Mouse (Mus musculus) heart, embryonic 14.5 days (tissue): ENCODE results near the gene Ncoa1. TPM values are rescaled to one million over a fixed set of nuclear protein-coding genes. Genes with fewer than 3 reads are reported as not detected.

ENCODE experiments used
- ATAC-seq: fragments of 200-750 bp; cut with Nextera tagmentation; 2 replicates; pipeline ENCODE4 v1.8.0; 2017; ENCODE audit warnings: low read depth, moderate TSS enrichment; ENCODE audit not compliant: insufficient number of reproducible peaks, insufficient read depth, low FRiP score
- H3K27ac ChIP-seq, 2 experiments: fragments of 200-500 bp in 1 of 2; fragments of 300-500 bp in 1 of 2; sonication (generic) in 1 of 2; replicated peaks in 1 of 2; 2 replicates each; pipeline ENCODE4 v1.5.1; 2012 to 2014; ENCODE audit warnings: low read depth in 2 of 2, low read length in 2 of 2, control low read depth in 1 of 2, mild to moderate bottlenecking in 1 of 2, mixed read lengths in 1 of 2; ENCODE audit not compliant: control insufficient read depth in 1 of 2, insufficient read depth in 1 of 2
- H3K27me3 ChIP-seq: fragments of 300-500 bp; sonication (generic); 2 replicates; pipeline ENCODE4 v1.6.1; 2014; ENCODE audit warnings: mild to moderate bottlenecking, low read length, control low read depth; ENCODE audit not compliant: control insufficient read depth, insufficient read depth
- H3K36me3 ChIP-seq: fragments of 300-500 bp; sonication (generic); 2 replicates; pipeline ENCODE4 v1.6.1; 2014; ENCODE audit warnings: mild to moderate bottlenecking, control low read depth, low read length, mixed read lengths; ENCODE audit not compliant: control insufficient read depth, insufficient read depth
- H3K4me1 ChIP-seq, 2 experiments: fragments of 200-500 bp in 1 of 2; fragments of 300-500 bp in 1 of 2; sonication (generic) in 1 of 2; 2 replicates each; pipeline ENCODE4 v1.6.1; 2012 to 2014; ENCODE audit warnings: low read length in 2 of 2, control low read depth in 1 of 2, mixed read lengths in 1 of 2; ENCODE audit not compliant: control insufficient read depth in 2 of 2, insufficient read depth in 2 of 2
- H3K4me2 ChIP-seq: fragments of 300-500 bp; sonication (generic); 2 replicates; pipeline ENCODE4 v1.6.1; 2014; ENCODE audit warnings: mild to moderate bottlenecking, low read length
- H3K4me3 ChIP-seq, 2 experiments: fragments of 200-500 bp in 1 of 2; fragments of 300-500 bp in 1 of 2; sonication (generic) in 1 of 2; 2 replicates each; pipeline ENCODE4 v1.5.1; 2012 to 2014; ENCODE audit warnings: low read length in 2 of 2, mild to moderate bottlenecking in 2 of 2, control low read depth in 1 of 2, low read depth in 1 of 2, moderate library complexity in 1 of 2; ENCODE audit not compliant: control insufficient read depth in 1 of 2, insufficient read depth in 1 of 2
- H3K9ac ChIP-seq: fragments of 300-500 bp; sonication (generic); 2 replicates; pipeline ENCODE4 v1.6.1; 2014; ENCODE audit warnings: mild to moderate bottlenecking, low read length
- H3K9me3 ChIP-seq: fragments of 300-500 bp; sonication (generic); 2 replicates; pipeline ENCODE4 v1.6.1; 2016; ENCODE audit warnings: low read length, control low read depth; ENCODE audit not compliant: control insufficient read depth
- WGBS: fragments of 180-500 bp; shearing (Covaris S2); extraction: QIAGEN DNeasy Blood & Tissue Kit; methylation state at CpG from one replicate; pipeline ENCODE4 v1.1.7; 2014; 5-methylcytosine and 5-hydroxymethylcytosine counted together
- polyA plus RNA-seq: library from polyadenylated mRNA; unstranded; fragments of >200 nt; fragmentation: Nextera tagmentation; extraction: Ambion mirVana; gene quantifications from 2 replicates; pipeline ENCODE4 v1.2.1, GENCODE M21; 2014

The Ncoa1 gene
- polyA plus RNA-seq, 1 experiment from 2014 or later = 14.7 TPM

GRCm38 (mm10) chr12:4392590-4392989 lies 84.4 kb downstream of the Ncoa1 start:
- H3K4me2 ChIP-seq = no peak overlapping the region
- no peaks in the 10 kb centered on the region for H3K36me3 ChIP-seq
- no peak for ATAC-seq
- H3K4me1 ChIP-seq = peaks cover 4 to 17% of the 10 kb centered on the region in 2 experiments
- H3K4me3 ChIP-seq = no peak overlapping the region
- H3K9ac ChIP-seq = no peak overlapping the region
- 58% methylated on average over 2 of the region's 2 CpGs for WGBS
- H3K27me3 ChIP-seq = no peaks in the 10 kb centered on the region
- H3K27ac ChIP-seq = no peak overlapping the region
- no peaks in the 10 kb centered on the region for H3K9me3 ChIP-seq

GRCm38 (mm10) chr12:4392074-4392473 lies 84.9 kb downstream of the Ncoa1 start:
- no peak overlapping the region for H3K4me3 ChIP-seq
- H3K9me3 ChIP-seq = no peaks in the 10 kb centered on the region
- no peaks in the 10 kb centered on the region for H3K27me3 ChIP-seq
- 29% methylated on average over 3 of the region's 3 CpGs for WGBS
- H3K9ac ChIP-seq = no peak overlapping the region
- H3K4me1 ChIP-seq = peaks cover 4 to 17% of the 10 kb centered on the region in 2 experiments
- peak; percentile 77 for ATAC-seq
- no peaks in the 10 kb centered on the region for H3K36me3 ChIP-seq
- H3K27ac ChIP-seq = no peak overlapping the region
- no peak overlapping the region for H3K4me2 ChIP-seq

- no peak overlapping the region for H3K4me3 ChIP-seq
- no peak overlapping the region for H3K27ac ChIP-seq
- H3K4me1 ChIP-seq = peaks cover 4 to 17% of the 10 kb centered on the region in 2 experiments
- H3K9ac ChIP-seq = no peak overlapping the region
- no peak overlapping the region for H3K4me2 ChIP-seq
- no peaks in the 10 kb centered on the region for H3K36me3 ChIP-seq
- WGBS = 53% methylated on average over 4 of the region's 4 CpGs
- H3K27me3 ChIP-seq = no peaks in the 10 kb centered on the region
- no peak for ATAC-seq
- H3K9me3 ChIP-seq = no peaks in the 10 kb centered on the region
Measured at GRCm38 (mm10) chr12:4391256-4391655, 85.7 kb downstream of the Ncoa1 start.

GRCm38 (mm10) chr12:4390721-4391120 lies 86.3 kb downstream of the Ncoa1 start:
- H3K27me3 ChIP-seq = no peaks in the 10 kb centered on the region
- peaks cover 4 to 17% of the 10 kb centered on the region in 2 experiments for H3K4me1 ChIP-seq
- no peak overlapping the region for H3K4me2 ChIP-seq
- no peak for ATAC-seq
- H3K27ac ChIP-seq = peak overlapping the region in 1 of 2 experiments; percentile 36; a peak in 1 of 4 replicates
- no peak overlapping the region for H3K4me3 ChIP-seq
- no peaks in the 10 kb centered on the region for H3K9me3 ChIP-seq
- WGBS = 50% methylated on average over 5 of the region's 5 CpGs
- H3K9ac ChIP-seq = no peak overlapping the region
- H3K36me3 ChIP-seq = no peaks in the 10 kb centered on the region

GRCm38 (mm10) chr12:4386077-4386719 lies 90.8 kb downstream of the Ncoa1 start:
- 85% methylated on average over 3 of the region's 3 CpGs for WGBS
- Histone ChIP-seq H3K4me2 (no peak overlapping the region), H3K27me3 (no peaks in the 10 kb centered on the region), H3K9ac (no peak overlapping the region), H3K36me3 (no peaks in the 10 kb centered on the region), H3K4me3 (no peak overlapping the region), H3K27ac (no peak overlapping the region), H3K9me3 (no peaks in the 10 kb centered on the region), H3K4me1 (peaks cover under 1 to 4% of the 10 kb centered on the region in 2 experiments; a peak in 3 of 4 replicates)
- no peak for ATAC-seq

GRCm38 (mm10) chr12:4383061-4383460 lies 93.9 kb downstream of the Ncoa1 start:
- Histone ChIP-seq H3K27me3 (no peaks in the 10 kb centered on the region), H3K4me1 (no peaks in the 10 kb centered on the region), H3K9me3 (no peaks in the 10 kb centered on the region), H3K4me3 (no peak overlapping the region), H3K4me2 (no peak overlapping the region), H3K27ac (no peak overlapping the region), H3K9ac (no peak overlapping the region), H3K36me3 (no peaks in the 10 kb centered on the region)
- no peak for ATAC-seq
- 89% methylated on average over 3 of the region's 3 CpGs for WGBS

DNA sequence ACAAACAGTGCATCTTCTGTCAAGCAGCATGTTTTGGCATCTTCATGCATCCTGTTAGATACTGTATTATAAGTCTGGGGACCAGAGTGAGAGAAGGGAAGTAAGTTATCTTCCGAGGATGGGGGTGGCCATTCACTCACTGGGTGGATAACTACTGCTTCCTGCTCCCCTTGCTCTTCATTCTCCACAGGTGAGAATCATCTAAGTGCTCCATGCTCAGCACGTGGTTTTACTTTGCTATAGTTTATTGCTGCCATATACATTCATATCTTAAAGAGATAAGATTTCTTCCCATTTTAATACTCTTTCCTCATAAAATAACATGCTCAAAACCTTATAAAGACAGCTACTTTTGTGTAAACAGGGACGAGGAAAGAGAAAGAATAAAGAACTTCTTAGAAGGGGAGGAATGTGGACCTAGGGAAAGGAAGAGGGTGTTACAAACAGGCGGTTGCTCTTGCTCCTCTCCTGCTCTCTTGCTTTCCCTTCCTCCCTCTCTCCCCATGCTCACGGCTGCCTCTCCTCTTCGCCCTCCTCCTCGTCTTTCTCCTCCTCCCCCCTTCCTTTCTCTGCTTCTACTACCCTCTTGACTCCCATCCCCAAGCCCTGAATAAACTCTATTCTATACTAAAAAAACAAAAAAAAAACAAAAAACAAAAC lies 97.6 kb downstream of the Ncoa1 start:
- Histone ChIP-seq H3K4me3 (no peak overlapping the region), H3K4me2 (no peak overlapping the region), H3K36me3 (no peaks in the 10 kb centered on the region), H3K4me1 (peaks cover 2 to 8% of the 10 kb centered on the region in 2 experiments; a peak in 2 of 4 replicates), H3K9me3 (no peaks in the 10 kb centered on the region), H3K9ac (no peak overlapping the region), H3K27ac (no peak overlapping the region), H3K27me3 (no peaks in the 10 kb centered on the region)
- 55% methylated on average over 7 of the region's 7 CpGs for WGBS
- ATAC-seq = no peak
